Mouse (Mus musculus) hindbrain, embryonic 10.5 days (tissue): ENCODE results near the gene Ypel5. TPM values are rescaled to one million over a fixed set of nuclear protein-coding genes. Genes with fewer than 3 reads are reported as not detected.

Experiments
- DNase-seq: peaks from one replicate; pipeline ENCODE4 v3.0.0-alpha.2; 2017; ENCODE audit warnings: low spot score
- H3K27ac ChIP-seq: fragments of 300-500 bp; sonication (generic); 2 replicates; pipeline ENCODE4 v1.5.1; 2016; ENCODE audit warnings: mild to moderate bottlenecking, moderate library complexity
- H3K27me3 ChIP-seq: fragments of 300-500 bp; sonication (generic); 2 replicates; pipeline ENCODE4 v1.6.1; 2016; ENCODE audit warnings: mild to moderate bottlenecking; ENCODE audit not compliant: poor library complexity, insufficient read depth, severe bottlenecking
- H3K36me3 ChIP-seq: fragments of 300-500 bp; sonication (generic); 2 replicates; pipeline ENCODE4 v1.6.1; 2016; ENCODE audit warnings: mild to moderate bottlenecking, moderate library complexity
- H3K4me1 ChIP-seq: fragments of 300-500 bp; sonication (generic); replicated peaks from 2 replicates; pipeline ENCODE4 v1.6.1; 2016; ENCODE audit warnings: mild to moderate bottlenecking
- H3K4me3 ChIP-seq: fragments of 300-500 bp; sonication (generic); 2 replicates; pipeline ENCODE4 v1.5.1; 2016; ENCODE audit warnings: mild to moderate bottlenecking, moderate library complexity
- H3K9me3 ChIP-seq: fragments of 300-500 bp; sonication (generic); 2 replicates; pipeline ENCODE4 v1.6.1; 2016; ENCODE audit warnings: mild to moderate bottlenecking, moderate library complexity
- WGBS: fragments of 180-500 bp; shearing (Covaris S2); methylation state at CpG from one replicate; pipeline ENCODE4 v1.1.7; 2016; 5-methylcytosine and 5-hydroxymethylcytosine counted together
- polyA plus RNA-seq: library from polyadenylated mRNA; unstranded; fragments of >200 nt; fragmentation: Nextera tagmentation; extraction: Ambion mirVana; gene quantifications from 2 replicates; pipeline ENCODE4 v1.2.1, GENCODE M21; 2016

Ypel5 gene
- polyA plus RNA-seq, 1 experiment from 2014 or later: 49.1 TPM

DNA sequence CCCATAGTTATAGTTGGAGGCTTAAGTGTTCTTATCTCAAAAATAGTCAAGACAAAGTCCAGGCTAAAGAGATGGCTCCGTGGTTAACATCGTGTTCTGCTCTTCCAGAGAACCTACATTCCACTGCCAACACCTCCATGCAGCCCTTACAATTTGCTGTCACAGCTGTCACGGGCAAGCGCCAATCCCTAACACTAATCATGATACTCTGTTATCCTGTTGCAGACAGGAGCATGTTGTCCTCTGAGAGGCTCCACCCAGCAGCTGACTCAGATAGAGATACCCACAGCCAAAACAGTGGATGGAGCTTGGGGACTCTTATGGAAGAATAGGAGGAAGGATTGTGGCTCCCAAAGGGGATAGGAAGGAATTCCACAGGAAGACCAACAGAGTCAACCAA is 15.8 kb upstream of the Ypel5 start:
- H3K4me1 ChIP-seq: no peaks in the 10 kb centered on the region
- no peak overlapping the region for H3K27ac ChIP-seq
- 64% methylated on average over 4 of the region's 4 CpGs for WGBS
- no peaks in the 10 kb centered on the region for H3K27me3 ChIP-seq
- no peak for DNase-seq
- H3K9me3 ChIP-seq: no peaks in the 10 kb centered on the region
- no peaks in the 10 kb centered on the region for H3K36me3 ChIP-seq
- no peak overlapping the region for H3K4me3 ChIP-seq

DNA sequence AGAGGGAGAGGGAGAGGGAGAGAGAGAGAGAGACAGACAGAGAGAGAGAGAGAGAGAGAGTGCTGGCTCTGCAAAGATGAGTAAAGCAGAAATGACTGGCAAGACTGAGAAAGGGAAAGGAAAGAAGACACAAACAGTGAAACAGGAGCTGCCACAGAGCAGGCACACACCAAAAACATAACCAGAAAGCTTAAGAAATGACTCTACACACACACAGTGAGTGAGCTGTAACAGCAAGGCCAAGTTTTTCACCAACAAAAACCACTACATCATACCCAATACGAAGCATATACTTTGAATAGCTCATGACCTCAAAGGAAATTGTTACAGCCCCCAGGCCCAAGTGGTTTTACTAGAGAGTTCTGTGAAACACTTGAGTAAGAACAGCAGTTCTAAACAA is 14.3 kb upstream of the Ypel5 start:
- no peak overlapping the region for H3K27ac ChIP-seq
- H3K9me3 ChIP-seq: no peaks in the 10 kb centered on the region
- H3K27me3 ChIP-seq: no peaks in the 10 kb centered on the region
- no peaks in the 10 kb centered on the region for H3K4me1 ChIP-seq
- H3K36me3 ChIP-seq: no peaks in the 10 kb centered on the region
- 80% methylated on average over 1 of the region's 1 CpGs for WGBS
- no peak for DNase-seq
- no peak overlapping the region for H3K4me3 ChIP-seq

DNA sequence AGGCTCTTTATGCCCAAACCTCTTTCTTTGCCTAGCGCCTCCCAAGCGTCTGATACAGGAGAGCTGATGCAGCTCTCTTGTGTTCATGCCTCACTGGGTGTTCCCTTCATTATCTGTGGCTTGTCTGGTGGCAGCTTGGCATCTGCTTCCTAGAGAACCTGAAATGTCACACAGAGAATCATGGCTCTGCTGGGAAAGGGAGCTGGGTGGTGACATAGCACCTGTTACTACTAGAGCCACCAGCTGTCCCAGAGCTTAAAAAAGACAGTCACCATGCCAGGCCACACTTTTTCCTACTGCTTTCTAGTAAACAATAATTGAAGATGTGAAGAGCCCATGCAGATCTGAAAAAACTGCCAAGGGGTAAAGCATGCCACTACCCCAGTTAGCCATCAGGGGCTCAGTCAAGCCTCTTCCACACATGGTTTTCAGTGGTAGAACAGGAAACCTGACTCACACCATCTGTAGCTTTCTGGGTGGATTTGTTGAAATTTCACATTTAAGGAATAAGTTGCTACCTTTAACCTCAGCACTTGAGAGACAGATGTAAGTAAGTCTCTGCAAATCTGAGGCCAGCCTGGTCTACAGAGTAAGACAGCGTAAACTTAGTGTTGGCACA is 9.2 kb upstream of the Ypel5 start:
- no peaks in the 10 kb centered on the region for H3K9me3 ChIP-seq
- WGBS: 87% methylated on average over 3 of the region's 3 CpGs

DNA sequence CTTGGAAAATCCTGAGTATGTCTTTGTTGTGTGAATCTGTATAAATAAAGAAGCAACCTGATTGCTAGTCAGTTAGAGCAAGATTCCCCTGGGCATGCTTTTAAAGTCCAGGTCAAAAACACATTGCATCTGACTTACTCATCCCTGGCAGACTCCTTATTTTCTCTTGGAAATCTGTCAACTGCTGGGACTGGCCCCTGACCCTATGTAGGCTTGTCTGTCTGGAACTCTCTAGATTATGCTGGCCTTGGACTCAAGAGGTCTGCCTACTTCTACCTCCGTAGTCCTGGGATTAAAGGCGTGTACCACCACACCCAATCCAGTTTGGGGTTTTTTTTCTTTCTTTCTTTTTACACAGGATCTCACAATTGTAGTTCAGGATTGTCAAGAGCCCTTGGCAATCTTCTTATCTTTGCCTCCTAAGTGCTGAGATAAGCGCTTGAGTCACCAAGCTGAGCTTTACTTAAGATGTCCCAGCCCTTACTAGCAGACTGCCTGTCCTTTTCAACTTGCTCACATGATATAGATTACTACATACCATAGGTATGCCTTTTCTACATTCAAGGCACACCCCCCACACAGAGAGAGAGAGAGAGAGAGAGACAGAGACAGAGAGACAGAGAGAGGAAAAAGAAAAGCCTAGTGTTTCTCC is 8.1 kb upstream of the Ypel5 start:
- H3K9me3 ChIP-seq: no peaks in the 10 kb centered on the region
- WGBS: 88% methylated on average over 3 of the region's 3 CpGs
- no peaks in the 10 kb centered on the region for H3K4me1 ChIP-seq
- no peak for DNase-seq
- no peak overlapping the region for H3K4me3 ChIP-seq
- H3K27ac ChIP-seq: no peak overlapping the region
- no peaks in the 10 kb centered on the region for H3K27me3 ChIP-seq
- H3K36me3 ChIP-seq: no peaks in the 10 kb centered on the region

More for the DNA sequence above, 9.2 kb upstream of the Ypel5 start:
- Histone ChIP-seq H3K27me3 (no peaks in the 10 kb centered on the region), H3K4me1 (no peaks in the 10 kb centered on the region), H3K36me3 (no peaks in the 10 kb centered on the region), H3K27ac (no peak overlapping the region), H3K4me3 (no peak overlapping the region)
- no peak for DNase-seq

DNA sequence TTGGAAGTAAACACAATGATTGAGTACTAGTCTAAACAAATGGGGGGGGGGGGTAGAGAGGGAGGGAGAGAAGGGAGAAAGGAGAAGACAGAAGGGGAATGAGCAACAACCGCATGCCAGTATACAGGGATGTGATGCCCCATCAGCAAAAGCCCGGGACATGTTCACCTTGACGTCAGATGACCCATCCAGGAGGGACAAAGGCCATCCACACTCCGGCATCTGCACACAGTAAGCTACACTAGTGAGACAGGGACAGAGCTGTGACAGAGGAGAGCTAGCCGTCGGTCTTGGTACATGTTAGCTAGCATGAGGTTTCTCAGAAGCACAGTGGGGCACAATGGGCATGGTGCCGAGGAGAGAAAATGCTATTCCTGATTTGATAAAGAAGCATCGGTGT is 7.6 kb upstream of the Ypel5 start:
- Histone ChIP-seq H3K27ac (no peak overlapping the region), H3K36me3 (no peaks in the 10 kb centered on the region), H3K4me3 (no peak overlapping the region), H3K27me3 (no peaks in the 10 kb centered on the region), H3K4me1 (no peaks in the 10 kb centered on the region), H3K9me3 (no peaks in the 10 kb centered on the region)
- no peak for DNase-seq
- WGBS: 85% methylated on average over 8 of the region's 8 CpGs

DNA sequence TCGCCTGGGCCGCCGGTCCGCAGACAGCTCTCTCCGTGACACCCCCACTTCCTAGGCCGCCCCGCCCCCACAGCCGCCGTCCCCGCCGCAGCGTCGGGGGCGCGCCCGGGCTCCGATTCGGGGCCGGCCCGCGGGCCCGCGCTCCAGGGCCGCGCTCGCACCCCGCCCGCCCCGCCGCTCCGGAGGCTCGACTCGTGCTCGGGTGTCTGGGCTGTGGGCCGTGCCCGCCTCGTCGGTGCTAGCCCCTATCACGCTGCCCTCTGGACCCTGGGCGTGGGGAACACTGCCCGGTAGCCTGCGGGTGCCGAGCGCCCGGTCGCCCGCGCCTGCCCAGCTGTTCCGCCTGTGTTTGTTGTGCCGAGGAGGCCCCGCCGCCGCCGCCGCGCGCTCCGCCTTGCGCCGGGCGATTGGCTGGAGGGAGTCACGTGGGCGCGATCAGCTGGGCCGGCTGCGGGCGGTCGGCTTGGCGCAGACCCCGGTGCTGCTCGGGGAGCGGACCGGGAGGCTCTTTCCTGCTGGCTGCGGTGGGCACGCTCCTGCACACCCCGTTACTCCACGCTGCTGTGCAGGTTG is 973 bp downstream of the Ypel5 start:
- Histone ChIP-seq H3K9me3 (no peaks in the 10 kb centered on the region), H3K36me3 (no peaks in the 10 kb centered on the region)

DNA sequence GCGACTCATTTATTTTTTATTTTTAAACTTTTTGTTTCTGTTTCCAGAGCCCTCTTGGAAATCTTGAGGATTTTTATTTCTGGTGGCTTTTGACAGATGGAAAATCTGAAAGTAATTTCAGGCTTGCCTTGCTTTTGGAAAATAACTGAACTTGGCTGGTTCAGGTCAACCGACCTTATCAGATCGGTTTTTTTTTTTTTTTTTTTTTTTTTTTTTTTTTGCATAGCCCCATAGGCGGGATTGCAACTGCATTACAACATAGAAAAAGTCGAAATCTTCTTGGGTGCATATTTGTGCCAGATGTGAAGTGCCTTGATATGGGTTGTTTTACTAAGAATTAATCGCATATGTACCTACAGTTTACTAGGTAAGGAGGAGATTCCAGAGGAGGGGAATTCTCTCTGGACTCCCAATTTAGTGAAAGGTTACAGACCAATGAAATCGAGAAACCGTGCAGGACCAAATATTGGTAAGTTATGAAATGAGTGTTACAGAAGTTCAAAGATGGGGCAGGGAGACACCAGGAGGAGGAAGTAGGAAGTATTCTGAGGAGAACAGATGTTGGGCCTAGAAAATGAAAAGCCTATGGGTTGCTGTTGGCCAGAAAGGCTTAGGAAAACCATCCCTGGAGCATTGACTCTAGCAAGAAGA is 1.7 kb downstream of the Ypel5 start:
- 25% methylated on average over 8 of the region's 8 CpGs for WGBS
- Histone ChIP-seq H3K27ac (no peak overlapping the region), H3K4me1 (peaks cover 9% of the 10 kb centered on the region; the same call in 1 of the 2 replicates)

More for the DNA sequence above, 973 bp downstream of the Ypel5 start:
- WGBS: 0% methylated on average over 71 of the region's 77 CpGs
- Histone ChIP-seq H3K4me1 (peaks cover 9% of the 10 kb centered on the region; the same call in 1 of the 2 replicates), H3K4me3 (peak overlapping the region; percentile 88), H3K27ac (peak overlapping the region; percentile 96), H3K27me3 (no peaks in the 10 kb centered on the region)
- DNase-seq: peak; percentile 91

DNA sequence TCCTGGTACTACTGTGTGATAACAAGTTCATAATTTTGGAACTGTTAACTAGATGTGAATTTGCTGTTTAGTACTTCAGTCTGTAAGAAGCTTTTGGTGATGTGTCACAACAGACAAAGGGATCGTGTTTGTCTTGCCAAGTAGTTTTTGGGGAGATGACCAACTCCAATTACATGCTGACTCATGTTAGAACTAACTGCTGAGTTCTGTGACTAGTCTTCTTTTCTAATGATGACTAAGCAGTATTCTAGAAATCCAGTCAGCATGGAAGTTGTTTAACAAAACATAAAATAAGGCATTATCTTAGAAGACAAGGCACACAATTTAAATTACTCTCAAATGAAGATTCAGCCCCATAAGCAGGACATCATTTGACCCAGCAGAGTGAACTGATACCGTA is 2.7 kb downstream of the Ypel5 start:
- Histone ChIP-seq H3K4me3 (no peak overlapping the region), H3K27ac (no peak overlapping the region), H3K36me3 (no peaks in the 10 kb centered on the region), H3K27me3 (no peaks in the 10 kb centered on the region), H3K9me3 (no peaks in the 10 kb centered on the region), H3K4me1 (peaks cover 9% of the 10 kb centered on the region; the same call in 1 of the 2 replicates)
- no peak for DNase-seq
- WGBS: 93% methylated on average over 2 of the region's 2 CpGs

More for the DNA sequence above, 1.7 kb downstream of the Ypel5 start:
- no peaks in the 10 kb centered on the region for H3K36me3 ChIP-seq
- H3K9me3 ChIP-seq: no peaks in the 10 kb centered on the region
- H3K4me3 ChIP-seq: peak overlapping the region; percentile 88
- DNase-seq: no peak
- H3K27me3 ChIP-seq: no peaks in the 10 kb centered on the region

DNA sequence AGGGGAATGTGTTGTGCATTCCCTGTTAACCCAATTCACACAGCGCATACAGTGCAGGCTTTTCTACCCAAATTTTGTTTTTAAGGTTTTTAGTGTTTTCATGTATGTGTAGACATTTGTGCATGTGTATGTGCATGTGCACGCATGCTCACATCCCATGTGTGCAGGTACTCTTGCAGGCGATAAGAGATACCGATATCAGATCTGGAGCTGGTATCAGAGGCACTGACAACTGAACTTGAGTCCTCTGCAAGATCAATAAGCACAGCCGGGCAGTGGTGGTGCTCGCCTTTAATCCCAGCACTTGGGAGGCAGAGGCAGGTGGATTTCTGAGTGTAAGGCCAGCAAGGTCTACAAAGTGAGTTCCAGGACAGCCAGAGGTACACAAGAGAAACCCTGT is 8.1 kb downstream of the Ypel5 start:
- Histone ChIP-seq H3K9me3 (no peaks in the 10 kb centered on the region), H3K4me1 (no peaks in the 10 kb centered on the region), H3K27me3 (no peaks in the 10 kb centered on the region), H3K4me3 (no peak overlapping the region), H3K27ac (no peak overlapping the region), H3K36me3 (0 out of 2 replicates have a peak, but pooled peaks cover 5% of the 10 kb centered on the region)
- 93% methylated on average over 6 of the region's 6 CpGs for WGBS
- DNase-seq: no peak

DNA sequence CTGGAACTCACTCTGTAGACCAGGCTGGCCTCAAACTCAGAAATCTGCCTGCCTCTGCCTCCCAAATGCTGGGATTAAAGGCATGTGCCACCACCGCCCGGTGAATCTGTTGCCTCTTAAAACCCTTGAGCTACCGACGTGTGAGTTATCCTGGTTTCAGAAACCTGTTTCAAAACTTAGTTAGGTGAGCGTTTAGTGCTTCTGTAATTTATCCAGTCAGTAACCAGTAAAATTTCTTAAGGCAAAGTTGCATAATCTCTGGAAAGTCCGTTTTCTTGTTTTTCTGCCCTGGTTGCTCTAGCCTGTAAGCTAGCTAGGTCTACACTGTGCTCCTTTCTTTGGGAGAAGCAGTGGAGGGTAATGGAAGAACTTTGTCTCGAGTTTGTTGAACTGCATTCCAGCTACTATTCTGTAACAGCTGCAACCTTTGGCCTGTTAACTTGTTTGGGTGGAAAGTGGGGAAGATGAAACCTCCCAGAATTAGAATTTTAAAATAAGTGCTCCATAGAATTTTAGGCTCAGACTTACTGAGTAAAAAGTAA is 8.8 kb downstream of the Ypel5 start:
- 0 out of 2 replicates have a peak, but pooled peaks cover 5% of the 10 kb centered on the region for H3K36me3 ChIP-seq
- WGBS: 92% methylated on average over 7 of the region's 7 CpGs
- H3K4me1 ChIP-seq: no peaks in the 10 kb centered on the region
- DNase-seq: no peak
- no peaks in the 10 kb centered on the region for H3K9me3 ChIP-seq
- no peaks in the 10 kb centered on the region for H3K27me3 ChIP-seq
- H3K4me3 ChIP-seq: no peak overlapping the region
- no peak overlapping the region for H3K27ac ChIP-seq

DNA sequence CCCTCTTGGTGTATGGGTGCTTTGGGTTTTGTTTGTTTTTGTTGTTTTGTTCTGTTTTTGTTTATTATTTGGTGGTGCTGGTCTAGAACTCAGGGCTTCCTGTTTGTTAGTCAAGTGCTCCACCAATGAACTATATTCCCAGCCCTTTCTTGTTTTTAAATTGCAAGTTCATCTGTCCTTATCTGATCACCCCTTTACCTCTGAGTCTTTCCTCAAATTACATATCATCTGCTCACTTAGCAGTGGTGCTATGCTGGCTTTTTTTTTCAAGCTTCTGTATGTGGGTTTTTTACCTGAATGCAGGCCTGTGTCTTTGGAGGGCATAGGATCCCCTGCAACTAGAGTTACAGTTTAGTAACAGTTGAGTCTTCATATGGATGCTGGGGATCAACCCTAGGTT is 9.3 kb downstream of the Ypel5 start:
- no peak overlapping the region for H3K4me3 ChIP-seq
- H3K27ac ChIP-seq: no peak overlapping the region
- H3K27me3 ChIP-seq: no peaks in the 10 kb centered on the region
- DNase-seq: no peak
- 0 out of 2 replicates have a peak, but pooled peaks cover 5% of the 10 kb centered on the region for H3K36me3 ChIP-seq
- H3K9me3 ChIP-seq: no peaks in the 10 kb centered on the region
- H3K4me1 ChIP-seq: no peaks in the 10 kb centered on the region

DNA sequence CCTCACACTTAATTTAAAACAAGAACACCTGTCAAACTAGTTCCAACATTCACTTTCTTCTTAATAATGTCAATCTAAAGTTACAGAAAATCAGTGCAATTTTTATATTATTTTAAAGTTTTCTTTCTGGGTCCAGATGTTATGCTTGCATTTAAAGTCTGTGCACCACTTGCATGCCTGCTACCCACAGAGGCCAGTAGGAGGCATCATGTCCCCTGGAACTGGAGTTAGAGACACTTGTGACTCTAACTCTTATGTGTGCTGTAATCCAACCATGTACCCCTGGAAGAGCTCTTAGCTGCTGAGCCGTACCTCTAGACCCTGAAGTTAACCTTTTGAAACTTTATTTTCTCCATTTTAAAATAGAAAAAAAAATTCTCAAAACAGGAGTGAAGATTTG is 19.0 kb downstream of the Ypel5 start:
- H3K4me1 ChIP-seq: no peaks in the 10 kb centered on the region
- H3K27ac ChIP-seq: no peak overlapping the region
- H3K36me3 ChIP-seq: 0 out of 2 replicates have a peak, but pooled peaks cover 4% of the 10 kb centered on the region
- H3K27me3 ChIP-seq: no peaks in the 10 kb centered on the region
- 90% methylated on average over 1 of the region's 1 CpGs for WGBS
- no peak overlapping the region for H3K4me3 ChIP-seq
- no peaks in the 10 kb centered on the region for H3K9me3 ChIP-seq
- DNase-seq: no peak
